Mouse (Mus musculus) CD4-positive helper T cell, adult 2 months (primary cell): Measurements from ENCODE around the gene Lce3f.

Source experiments
- DNase-seq: peaks from one replicate; pipeline ENCODE4 v3.0.0-alpha.2; 2012; ENCODE audit warnings: low read depth, missing footprints, low spot score

Lce3f gene

DNA sequence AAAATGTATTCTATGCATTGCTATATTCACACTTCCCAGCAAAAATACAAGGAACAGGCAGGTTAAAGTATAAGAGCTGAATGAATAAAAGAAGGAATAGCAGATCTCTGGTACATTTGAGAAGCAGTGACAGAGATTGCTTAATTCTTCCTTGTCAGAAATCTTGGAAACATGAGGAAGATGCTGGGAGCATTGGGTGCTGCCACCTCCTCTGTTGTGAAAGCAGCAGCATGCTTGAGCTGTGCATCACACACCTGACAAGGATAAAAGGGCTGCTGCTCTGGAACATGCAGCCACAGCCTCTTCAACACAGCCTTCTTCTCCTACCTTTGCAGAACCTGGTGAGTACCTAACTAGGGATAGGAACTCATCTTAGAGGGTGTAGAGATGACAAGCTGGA lies at the start of gene Lce3f:
Lce3f (plus strand) TSS at position 301 of the 400 bp plus-strand sequence.
- DNase-seq = no peak

DNA sequence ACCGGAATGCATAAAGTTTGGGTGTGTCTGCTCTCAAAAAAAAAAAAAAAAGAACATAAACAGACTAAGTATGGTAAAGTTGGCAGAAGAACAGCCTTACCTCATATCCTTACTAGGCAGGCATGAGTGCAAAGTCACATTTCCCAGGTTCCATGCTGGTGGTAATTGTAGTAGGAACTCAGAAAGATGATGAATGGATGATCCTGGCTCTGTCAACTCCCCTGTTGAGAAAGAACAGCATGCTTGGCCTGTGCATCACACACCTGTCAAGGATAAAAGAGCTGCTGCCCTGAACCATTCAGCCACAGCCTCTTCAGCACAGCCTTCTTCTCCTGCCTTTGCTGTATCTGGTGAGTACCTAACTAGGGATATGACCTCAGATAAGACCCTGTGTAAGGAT lies 47.8 kb upstream of the Lce3f start, which contains the start of gene Lce3c:
Lce3c (plus strand) TSS at position 301 of the 400 bp plus-strand sequence.
- DNase-seq = no peak

DNA sequence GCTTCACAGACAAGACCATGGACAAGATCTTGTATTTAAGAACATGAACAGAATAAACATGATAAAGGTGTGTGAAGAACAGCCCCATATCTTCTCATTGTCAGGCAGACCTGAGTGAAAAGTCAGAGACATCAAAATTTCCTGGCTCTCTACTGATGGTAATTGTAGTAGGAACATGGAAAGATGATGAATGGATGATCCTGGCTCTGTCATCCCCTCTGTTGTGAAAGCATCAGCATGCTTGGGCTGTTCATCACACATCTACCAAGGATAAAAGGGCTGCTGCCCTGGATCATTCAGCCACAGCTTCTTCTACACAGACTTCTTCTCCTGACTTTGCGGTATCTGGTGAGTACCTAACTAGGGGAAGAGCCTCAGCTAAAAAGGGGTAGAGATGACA lies 34.9 kb upstream of the Lce3f start, which contains the start of gene Lce3d:
Lce3d (plus strand) TSS at position 301 of the 400 bp plus-strand sequence.
- no peak for DNase-seq

DNA sequence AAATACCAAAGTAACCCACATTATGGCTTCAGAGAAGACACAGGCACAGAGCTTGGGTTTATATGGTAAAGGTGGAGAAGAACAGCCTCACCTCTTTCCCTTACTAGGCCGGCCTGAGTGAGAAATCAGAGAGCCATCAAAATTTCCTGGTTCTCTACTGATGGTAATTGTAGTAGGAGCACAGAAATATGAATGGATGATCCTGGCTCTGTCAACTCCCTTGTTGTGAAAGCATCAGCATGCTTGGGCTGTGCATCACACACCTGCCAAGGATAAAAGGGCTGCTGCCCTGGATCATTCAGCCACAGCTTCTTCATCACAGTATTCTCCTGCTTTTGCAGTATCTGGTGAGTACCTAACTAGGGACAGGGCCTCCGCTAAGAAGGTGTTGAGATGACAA lies 25.3 kb upstream of the Lce3f start, which contains the start of gene Lce3e:
Lce3e (plus strand) TSS at position 301 of the 400 bp plus-strand sequence.
- DNase-seq = no peak

DNA sequence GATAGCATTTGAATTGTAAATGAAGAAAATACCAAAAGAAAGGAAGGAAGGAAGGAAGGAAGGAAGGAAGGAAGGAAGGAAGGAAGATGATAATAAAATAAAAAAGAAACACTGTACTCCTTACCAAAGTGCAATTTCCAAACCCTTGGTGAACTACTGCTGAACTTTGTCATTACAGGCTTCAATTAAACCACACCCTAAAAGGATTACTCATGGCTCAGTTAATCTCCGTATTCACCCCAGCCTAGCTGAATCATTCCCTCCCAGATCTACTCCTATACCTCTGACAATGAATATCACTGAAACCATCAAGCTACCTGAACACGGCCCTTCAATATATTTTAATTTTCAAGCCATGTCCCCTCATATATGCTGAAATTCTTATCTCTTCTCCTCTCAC lies 13.5 kb upstream of the Lce3f start:
- no peak for DNase-seq

DNA sequence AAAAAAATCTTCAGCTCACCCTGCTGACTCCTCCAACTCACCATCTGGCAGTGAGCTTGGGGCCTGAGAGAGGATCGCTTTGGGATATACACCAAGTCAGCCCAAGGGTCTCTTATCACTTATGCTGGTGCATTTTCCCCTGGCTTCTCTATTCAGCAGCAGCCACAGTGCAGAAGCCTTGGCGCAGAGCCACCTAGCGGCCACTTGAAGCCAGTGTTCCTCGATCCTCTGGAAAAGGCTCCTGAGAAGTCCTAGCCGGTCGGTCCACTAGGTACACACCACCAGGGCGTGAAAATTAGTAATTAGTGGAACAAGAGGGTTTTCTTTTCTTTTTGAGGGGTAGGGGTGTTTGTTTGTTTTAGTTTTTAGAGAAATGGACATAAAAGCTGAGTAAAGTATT lies 6.7 kb downstream of the Lce3f start:
- no peak for DNase-seq

DNA sequence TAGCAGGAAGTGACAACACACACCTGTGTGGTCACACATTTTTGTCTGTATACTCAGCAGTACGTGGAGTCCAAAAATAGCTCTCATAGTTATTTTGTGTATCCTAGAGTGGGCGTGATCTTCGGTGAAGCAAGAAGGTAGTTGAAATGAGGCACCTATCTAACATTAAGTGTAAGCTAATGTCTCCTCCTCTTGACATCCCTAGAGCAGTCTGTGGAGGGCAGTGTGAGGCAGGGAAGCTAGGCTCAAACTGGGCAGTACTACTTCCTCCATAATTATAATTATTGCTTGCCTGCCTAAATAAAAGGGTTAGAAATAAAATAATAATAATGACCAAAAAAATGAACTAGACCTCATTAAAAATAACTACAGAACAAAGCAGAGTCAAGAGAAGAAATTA lies 8.6 kb downstream of the Lce3f start:
- DNase-seq = no peak

DNA sequence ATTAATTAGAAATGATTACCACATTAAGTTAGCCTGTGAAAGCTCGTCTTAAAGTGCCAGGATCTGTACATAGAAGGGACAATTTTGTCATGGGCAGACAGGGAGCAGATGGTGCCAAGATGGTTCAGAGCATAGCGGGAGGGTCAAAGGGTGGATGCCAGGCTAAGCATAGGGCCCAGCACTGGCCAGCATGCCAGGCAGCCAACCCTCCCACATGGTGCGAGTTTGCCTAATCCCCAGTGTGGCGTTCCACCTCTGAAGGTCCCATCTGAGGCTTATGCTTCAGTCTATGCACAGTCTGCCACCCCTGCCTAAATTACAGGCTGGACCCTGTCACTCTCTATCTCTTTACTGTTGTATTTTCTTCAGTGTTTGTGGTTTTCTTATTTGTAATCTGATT lies 10.8 kb downstream of the Lce3f start:
- no peak for DNase-seq

DNA sequence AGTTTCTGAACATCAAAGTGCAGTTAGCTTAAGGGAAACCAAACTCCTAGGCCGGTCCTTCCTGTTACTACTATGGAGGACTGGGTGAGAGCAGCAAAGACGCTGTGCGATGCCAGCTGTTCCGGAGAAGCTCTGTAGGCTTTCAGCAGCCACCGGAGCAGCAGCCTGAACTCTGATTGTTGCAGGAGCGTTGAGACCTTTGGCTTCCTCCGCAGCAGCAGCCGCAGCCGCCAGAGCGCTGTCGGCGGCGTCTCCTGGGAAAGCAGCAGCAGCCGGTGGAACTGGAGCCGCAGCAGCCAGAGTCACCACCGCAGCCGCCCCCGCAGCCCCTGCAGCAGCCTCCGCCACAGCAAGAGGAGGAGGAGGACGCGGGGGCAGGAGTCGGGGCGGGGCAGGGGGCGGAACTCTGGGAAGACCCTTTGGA lies 22.4 kb downstream of the Lce3f start:
- DNase-seq = no peak

DNA sequence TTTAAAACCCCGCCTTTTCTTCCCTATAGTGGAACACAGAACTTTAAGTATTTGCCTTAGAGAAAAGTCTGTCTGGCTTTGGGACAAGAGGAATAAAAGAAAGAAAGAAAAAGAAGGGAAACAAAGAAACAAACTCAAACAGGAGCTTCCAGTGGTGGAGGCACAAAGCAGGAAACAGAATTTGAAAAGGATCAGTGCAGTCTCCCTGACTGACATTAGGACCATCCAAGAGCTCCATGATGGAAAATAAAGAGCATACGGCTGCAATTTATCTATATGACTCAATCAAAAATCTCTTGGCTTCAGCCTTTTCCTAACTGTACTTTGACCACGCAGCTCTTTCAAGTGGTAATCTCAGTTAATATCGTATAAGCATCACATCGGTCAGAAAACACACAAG lies 22.8 kb downstream of the Lce3f start:
- no peak for DNase-seq

DNA sequence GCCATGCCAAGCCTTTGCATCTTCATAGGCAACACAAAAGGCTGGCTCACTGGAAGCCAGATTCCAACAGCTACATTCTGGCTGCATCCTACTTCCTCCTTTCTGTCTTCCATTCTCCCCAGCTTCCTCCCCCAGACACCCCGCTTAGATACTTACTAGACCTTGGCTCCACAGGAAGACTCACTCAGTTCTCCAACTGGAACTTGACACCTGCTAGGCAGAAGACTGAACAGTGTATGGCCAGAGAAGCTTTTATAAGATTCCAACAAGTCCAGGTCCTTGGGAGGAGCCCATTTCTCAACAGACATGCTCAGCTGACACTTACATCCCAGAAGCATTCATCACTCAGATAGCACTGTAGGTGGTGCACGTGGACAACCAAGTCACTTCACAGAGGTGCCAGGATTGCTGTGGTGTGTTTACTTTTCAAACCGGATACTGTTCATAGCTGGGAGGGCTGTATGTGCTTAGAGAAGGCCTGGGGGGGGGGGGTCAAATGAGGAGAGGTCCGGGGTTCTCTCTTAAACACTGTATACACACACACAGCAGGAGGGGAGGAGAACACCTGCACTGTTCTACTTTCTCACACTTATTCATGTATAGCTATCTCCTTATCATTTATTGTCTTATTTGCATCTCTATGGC lies 23.6 kb downstream of the Lce3f start, which contains the start of gene Crct1:
Crct1 (minus strand) TSS at position 228 of the 645 bp plus-strand sequence.
- no peak for DNase-seq

DNA sequence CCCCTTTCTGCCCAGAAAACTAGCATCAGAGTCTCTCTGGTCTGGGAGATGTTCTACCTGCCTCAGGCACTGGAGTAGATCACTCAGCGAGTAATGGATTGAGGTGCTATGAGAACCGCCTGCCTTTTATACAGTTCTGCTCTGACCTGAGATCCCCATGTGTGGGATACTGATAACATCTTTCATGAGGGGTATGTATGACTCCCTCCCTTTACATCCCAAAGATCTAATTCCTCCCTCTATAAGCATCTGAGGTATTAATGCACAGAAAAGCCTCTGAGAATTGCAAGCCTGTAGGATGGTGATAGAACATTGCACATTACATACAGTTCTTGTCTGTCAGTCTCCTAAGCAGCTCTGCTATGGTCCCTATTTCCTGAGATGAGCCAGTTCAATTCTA lies 26.9 kb downstream of the Lce3f start, which contains the start of gene Lce1m:
Lce1m (minus strand) TSS at position 101 of the 400 bp plus-strand sequence.
- no peak for DNase-seq

DNA sequence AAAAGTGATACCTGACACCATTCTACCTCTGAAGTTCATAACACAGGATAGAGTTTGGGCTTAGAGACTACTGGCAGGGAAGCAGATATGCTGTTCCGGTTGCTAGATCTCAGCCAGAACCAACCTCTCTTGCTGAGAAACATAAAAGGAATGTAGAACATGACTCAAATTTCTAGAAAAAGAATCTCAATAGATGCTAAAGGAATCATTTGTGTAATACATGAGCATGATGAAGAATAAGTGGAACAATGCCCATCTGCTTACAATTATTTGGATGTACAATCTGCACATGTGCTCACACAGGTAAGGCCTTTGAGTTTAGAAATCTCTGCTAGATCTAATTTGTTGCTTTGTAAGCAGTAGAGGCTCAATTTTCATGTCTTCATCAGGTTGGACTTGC lies 29.1 kb downstream of the Lce3f start:
- DNase-seq = no peak

DNA sequence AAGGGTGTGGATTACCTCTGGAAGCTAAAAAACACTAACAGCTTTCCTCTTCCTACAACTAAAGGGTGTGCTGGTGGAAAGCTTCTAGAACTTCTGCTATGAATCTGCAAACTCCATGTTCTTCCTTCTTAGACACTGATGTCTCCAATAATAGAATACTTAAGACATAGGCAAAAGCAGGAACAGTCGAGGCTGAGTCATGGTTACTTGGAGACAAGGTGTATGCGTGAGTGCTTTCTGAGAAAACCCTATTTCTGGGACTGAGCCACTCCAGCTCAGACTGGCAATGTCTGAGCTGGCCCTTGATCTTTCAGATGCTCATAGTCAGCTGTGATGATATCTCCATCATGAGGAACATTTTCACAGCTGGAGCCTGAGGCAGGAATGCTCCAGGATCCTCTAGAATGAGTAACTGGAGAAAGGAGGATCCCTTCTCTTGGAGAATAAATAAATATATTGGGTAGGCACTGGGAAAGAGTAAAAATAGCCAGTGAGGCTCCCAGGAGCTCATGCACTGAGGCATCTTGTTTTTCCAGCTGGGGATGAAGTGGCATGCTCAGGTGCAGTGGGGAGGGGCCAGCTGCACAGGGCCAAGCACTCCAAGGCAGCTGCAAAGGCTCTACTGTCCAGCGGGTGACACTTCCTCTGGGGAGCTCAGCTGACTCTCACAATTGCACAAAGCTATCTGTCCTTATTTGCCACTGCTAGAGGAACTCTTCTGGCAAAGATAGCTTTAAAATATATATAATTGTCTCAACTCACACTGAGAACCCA lies 31.6 kb downstream of the Lce3f start:
- no peak for DNase-seq

DNA sequence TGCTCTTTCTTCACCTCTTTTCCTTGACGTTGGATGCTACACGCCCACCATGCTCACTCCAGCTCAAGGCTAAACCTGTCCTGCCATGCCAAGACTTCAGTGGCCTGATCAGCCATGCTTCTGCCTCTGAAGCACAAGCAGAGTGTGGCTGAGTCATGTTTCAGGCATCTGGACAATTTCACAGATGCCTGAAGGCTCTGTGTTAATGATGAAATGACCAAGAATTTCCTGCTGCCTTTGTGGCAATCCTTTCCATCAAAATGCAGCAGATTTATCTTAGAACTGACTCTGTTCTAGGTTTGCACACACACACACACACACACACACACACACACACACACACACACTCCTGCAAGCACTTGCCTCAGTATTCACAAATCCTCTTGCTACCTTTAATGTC lies 33.5 kb downstream of the Lce3f start:
- DNase-seq = no peak

DNA sequence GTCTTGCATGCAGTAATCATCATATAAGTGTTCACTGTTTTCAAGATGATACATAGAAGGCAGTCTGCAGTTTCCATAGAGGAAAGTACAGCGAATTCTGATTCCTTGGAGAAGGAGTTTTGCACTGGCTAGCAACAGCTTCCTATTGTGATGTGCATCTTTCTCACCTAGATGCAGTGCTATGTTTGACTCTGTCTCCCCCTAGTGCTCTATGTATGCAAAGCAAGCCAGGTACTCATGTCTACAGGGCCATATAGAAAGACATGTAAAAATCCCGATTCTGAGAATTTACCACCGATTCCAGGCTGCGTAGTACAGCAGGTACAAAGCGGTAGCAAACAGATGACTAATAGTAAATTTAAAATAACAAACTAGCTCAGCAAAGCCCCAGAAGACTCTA lies 39.4 kb downstream of the Lce3f start:
- DNase-seq = no peak
